Mouse (Mus musculus): ENCODE data around the gene Tecta. TPM values are rescaled to one million over a fixed set of nuclear protein-coding genes. Genes with fewer than 3 reads are reported as not detected.

Tecta gene
- polyA plus RNA-seq, 1 experiment: not detected

- H3K4me3 ChIP-seq (replicated peaks; ENCODE audit: control insufficient read depth, low read depth, low read length): no peak overlapping the region
Observed at GRCm38 (mm10) chr9:42279676-42280075, 120.1 kb downstream of the Tecta start.

More at GRCm38 (mm10) chr9:42279676-42280075, 120.1 kb downstream of the Tecta start:
- TF ChIP-seq CTCF (IDR thresholded peaks at IDR 0.05; ENCODE audit: control insufficient read depth, insufficient read depth, low read length) (no peak), POLR2A (IDR thresholded peaks at IDR 0.05; ENCODE audit: borderline replicate concordance, control insufficient read depth, low read depth, low read length) (no peak)
- Histone ChIP-seq H3K27ac (ENCODE audit: control insufficient read depth, insufficient read depth, low read depth, low read length, poor library complexity) (no peak overlapping the region), H3K4me1 (ENCODE audit: control insufficient read depth, insufficient read depth, low read length) (no peaks in the 10 kb centered on the region; the same call in 1 of the 2 replicates)
- WGBS: 35% methylated on average over 4 of the region's 4 CpGs

Other genes with a start within 250 kb of the Tecta start
- 4.2 and 6.5 TPM in 2 replicates for gene Sc5d, start 135.7 kb downstream of the Tecta start, polyA plus RNA-seq (2011; ENCODE audit: insufficient read depth, insufficient read length, low replicate concordance, missing spikeins)
- 29.1 and 38.4 TPM in 2 replicates for gene Tbcel, start 107.9 kb upstream of the Tecta start, polyA plus RNA-seq (2011; ENCODE audit: insufficient read depth, insufficient read length, low replicate concordance, missing spikeins)